Mouse (Mus musculus) thymus, postnatal 14 days (tissue): ENCODE data around the gene Nars2.

Experiments
- DNase-seq: peaks from one replicate; pipeline ENCODE4 v3.0.0; 2021

Nars2 gene

GRCm38 (mm10) chr7:96951281-96952051 lies at the start of gene Nars2:
TSS of gene Nars2 (plus strand) at chr7:96951505.
- DNase-seq = peak; percentile 92

- DNase-seq = no peak
Observed at GRCm38 (mm10) chr7:96902183-96902582, 49.1 kb upstream of the Nars2 start.

GRCm38 (mm10) chr7:96903088-96903985 lies 48.0 kb upstream of the Nars2 start:
- no peak for DNase-seq

GRCm38 (mm10) chr7:96904442-96904841 lies 46.9 kb upstream of the Nars2 start:
- DNase-seq = no peak

GRCm38 (mm10) chr7:96904936-96905335 lies 46.4 kb upstream of the Nars2 start:
- DNase-seq = no peak

- no peak for DNase-seq
Observed at GRCm38 (mm10) chr7:96905422-96905821, 45.9 kb upstream of the Nars2 start.

- no peak for DNase-seq
Observed at GRCm38 (mm10) chr7:96906216-96906615, 45.1 kb upstream of the Nars2 start.

GRCm38 (mm10) chr7:96907971-96908680 lies 43.2 kb upstream of the Nars2 start:
- no peak for DNase-seq

- DNase-seq = no peak
Observed at GRCm38 (mm10) chr7:96909856-96910255, 41.4 kb upstream of the Nars2 start.

- DNase-seq = no peak
Observed at GRCm38 (mm10) chr7:96910310-96910960, 40.9 kb upstream of the Nars2 start.

- DNase-seq = peak; percentile 83
Observed at GRCm38 (mm10) chr7:96914031-96914430, 37.3 kb upstream of the Nars2 start.

GRCm38 (mm10) chr7:96915452-96916105 lies 35.7 kb upstream of the Nars2 start:
- peak; percentile 57 for DNase-seq

GRCm38 (mm10) chr7:96920447-96921095 lies 30.7 kb upstream of the Nars2 start:
- DNase-seq = no peak

GRCm38 (mm10) chr7:96922927-96923326 lies 28.4 kb upstream of the Nars2 start:
- DNase-seq = no peak

- no peak for DNase-seq
Observed at GRCm38 (mm10) chr7:96943715-96944377, 7.5 kb upstream of the Nars2 start.

- peak; percentile 52 for DNase-seq
Observed at GRCm38 (mm10) chr7:96946501-96946900, 4.8 kb upstream of the Nars2 start.

GRCm38 (mm10) chr7:96952094-96952493 lies 789 bp downstream of the Nars2 start:
- no peak for DNase-seq

- no peak for DNase-seq
Observed at GRCm38 (mm10) chr7:96959168-96959567, 7.9 kb downstream of the Nars2 start.

GRCm38 (mm10) chr7:96967188-96967587 lies 15.9 kb downstream of the Nars2 start:
- DNase-seq = no peak

- peak; percentile 33 for DNase-seq
Observed at GRCm38 (mm10) chr7:96970359-96970758, 19.1 kb downstream of the Nars2 start.
